Comparison of ENCODE assay signal across 9 mouse cellular contexts in genomic region chr3:101522246-101522920, GRCm38 (mm10).
DNase-seq lines count a peak whose midpoint lies in the region; ATAC-seq lines count a peak whose summit lies in the region.
"Had no signal": no experiment of that assay in that cellular context is flagged by ENCODE, and none has a peak within 500 bp of the region (broad histone marks: within the 10 kb centered on the region; RNA-seq: fewer than 3 reads in every experiment).

No protein-coding gene starts in this region.

- peak overlapping the region; percentile 48; the same call in 1 of the 2 replicates for H3K27ac ChIP-seq in neural tube, embryonic 14.5 days (ENCODE audit: low read depth, low read length)
- H3K27ac ChIP-seq: limb, embryonic 15.5 days had no signal

- no peaks in the 10 kb centered on the region for H3K36me3 ChIP-seq in neural tube, embryonic 14.5 days (ENCODE audit: control insufficient read depth, insufficient read depth, low read length)
- H3K36me3 ChIP-seq: limb, embryonic 15.5 days had no signal

- no peaks in the 10 kb centered on the region for H3K9me3 ChIP-seq in neural tube, embryonic 14.5 days (ENCODE audit: control insufficient read depth, low read length)
- H3K9me3 ChIP-seq: limb, embryonic 15.5 days had no signal

- peak; percentile 72; the same call in 1 of the 2 replicates for ATAC-seq in neural tube, embryonic 14.5 days (ENCODE audit: low read depth)

- WGBS in neural tube, embryonic 14.5 days = 40% methylated on average over 9 of the region's 9 CpGs

- no peak overlapping the region for H3K4me2 ChIP-seq in neural tube, embryonic 14.5 days (ENCODE audit: low read depth, low read length)
- H3K4me2 ChIP-seq: limb, embryonic 15.5 days had no signal

- H3K4me1 ChIP-seq in neural tube, embryonic 14.5 days (ENCODE audit: control insufficient read depth, insufficient read depth, low read length) = peaks cover 19% of the 10 kb centered on the region; the same call in 1 of the 2 replicates

- H3K4me3 ChIP-seq in neural tube, embryonic 14.5 days (ENCODE audit: low read depth, low read length) = no peak overlapping the region
- H3K4me3 ChIP-seq: limb, embryonic 15.5 days had no signal

- no peak overlapping the region for H3K9ac ChIP-seq in neural tube, embryonic 14.5 days (replicated peaks; ENCODE audit: low read depth, low read length)
- H3K9ac ChIP-seq: limb, embryonic 15.5 days had no signal

- H3K27me3 ChIP-seq in neural tube, embryonic 14.5 days (ENCODE audit: control insufficient read depth, insufficient read depth, low read length) = no peaks in the 10 kb centered on the region
- H3K27me3 ChIP-seq: limb, embryonic 15.5 days had no signal

- DNase-seq in cerebellum, adult 11 months = peak; percentile 36
- no peak for DNase-seq in cerebellum, adult 11-12 months
- DNase-seq in right cerebral cortex, postnatal 4 days = peak; percentile 47
- no peak for DNase-seq in right cerebral cortex, adult 18-20 months
- peak; percentile 91 to 92 for DNase-seq in kidney, postnatal 25 days
- no peak for DNase-seq in embryo, embryonic 11 days
- DNase-seq in left cerebral cortex, adult 18-20 months (ENCODE audit: low spot score in 2 of 2) = no peak

Comparison
In these comparisons a context has a peak if more than half of its experiments do, and no peak if none do; other contexts are left out.
1. DNase-seq: peak in cerebellum, adult 11 months (single experiment), right cerebral cortex, postnatal 4 days (single experiment) and kidney, postnatal 25 days (2 of 2); none in cerebellum, adult 11-12 months (single experiment), right cerebral cortex, adult 18-20 months (single experiment), embryo, embryonic 11 days (single experiment) and left cerebral cortex, adult 18-20 months (0 of 2).